Mouse (Mus musculus): ENCODE results near the gene Sos2. TPM values are rescaled to one million over a fixed set of nuclear protein-coding genes. Genes with fewer than 3 reads are reported as not detected.

Gene Sos2
- polyA plus RNA-seq, 1 experiment from 2014 or later: 14.3 TPM

- Histone ChIP-seq H3K36me3 (no peaks in the 10 kb centered on the region), H3K4me2 (no peak overlapping the region), H3K27me3 (no peaks in the 10 kb centered on the region), H3K9ac (no peak overlapping the region), H3K4me3 (no peak overlapping the region), H3K9me3 (no peaks in the 10 kb centered on the region), H3K4me1 (replicated peaks) (peaks cover 10% of the 10 kb centered on the region; the same call in 1 of the 2 replicates), H3K27ac (replicated peaks) (no peak overlapping the region)
- 86% methylated on average over 6 of the region's 6 CpGs for WGBS
- ATAC-seq (ENCODE audit: low read depth): no peak
Measured at GRCm38 (mm10) chr12:69544994-69545393, 136.7 kb downstream of the Sos2 start.

DNA sequence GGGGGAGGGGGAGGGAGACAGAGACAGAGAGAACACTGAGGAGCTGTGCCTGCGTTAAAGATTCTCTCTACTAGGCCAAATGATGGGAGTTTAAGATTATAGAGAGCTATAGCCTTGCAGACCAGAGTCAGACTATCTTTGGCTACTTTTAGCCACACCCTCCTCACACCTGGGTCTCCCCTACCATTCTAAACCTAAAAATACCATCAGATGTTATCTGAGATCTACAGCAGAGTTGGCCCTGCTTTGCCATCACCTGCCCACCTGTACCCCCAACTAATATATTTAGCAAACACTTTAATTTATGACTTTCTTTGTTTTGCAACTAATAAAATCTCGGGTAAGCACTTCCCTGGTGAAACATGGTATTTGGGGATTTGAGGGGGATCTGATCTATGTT, 137.1 kb downstream of the Sos2 start:
- Histone ChIP-seq H3K4me3 (no peak overlapping the region), H3K9me3 (no peaks in the 10 kb centered on the region), H3K36me3 (no peaks in the 10 kb centered on the region), H3K27ac (replicated peaks) (no peak overlapping the region), H3K4me1 (replicated peaks) (peaks cover 11% of the 10 kb centered on the region; the same call in 1 of the 2 replicates), H3K4me2 (no peak overlapping the region), H3K9ac (no peak overlapping the region), H3K27me3 (no peaks in the 10 kb centered on the region)
- 56% methylated on average over 2 of the region's 2 CpGs for WGBS
- ATAC-seq (ENCODE audit: low read depth): no peak

GRCm38 (mm10) chr12:69542376-69542775, 139.3 kb downstream of the Sos2 start:
- no peaks in the 10 kb centered on the region for H3K27me3 ChIP-seq
- no peaks in the 10 kb centered on the region for H3K9me3 ChIP-seq
- no peak overlapping the region for H3K27ac ChIP-seq (replicated peaks)
- H3K4me2 ChIP-seq: no peak overlapping the region
- H3K4me3 ChIP-seq: no peak overlapping the region
- 94% methylated on average over 8 of the region's 8 CpGs for WGBS
- no peak overlapping the region for H3K9ac ChIP-seq
- no peak for ATAC-seq (ENCODE audit: low read depth)
- H3K4me1 ChIP-seq (replicated peaks): peaks cover 26% of the 10 kb centered on the region
- H3K36me3 ChIP-seq: no peaks in the 10 kb centered on the region

GRCm38 (mm10) chr12:69541663-69542062, 140.0 kb downstream of the Sos2 start:
- Histone ChIP-seq H3K36me3 (no peaks in the 10 kb centered on the region), H3K4me3 (no peak overlapping the region), H3K27me3 (no peaks in the 10 kb centered on the region), H3K27ac (replicated peaks) (no peak overlapping the region), H3K4me2 (no peak overlapping the region), H3K9ac (no peak overlapping the region), H3K9me3 (no peaks in the 10 kb centered on the region), H3K4me1 (replicated peaks) (peaks cover 29% of the 10 kb centered on the region)
- no peak for ATAC-seq (ENCODE audit: low read depth)
- WGBS: 70% methylated on average over 8 of the region's 8 CpGs

DNA sequence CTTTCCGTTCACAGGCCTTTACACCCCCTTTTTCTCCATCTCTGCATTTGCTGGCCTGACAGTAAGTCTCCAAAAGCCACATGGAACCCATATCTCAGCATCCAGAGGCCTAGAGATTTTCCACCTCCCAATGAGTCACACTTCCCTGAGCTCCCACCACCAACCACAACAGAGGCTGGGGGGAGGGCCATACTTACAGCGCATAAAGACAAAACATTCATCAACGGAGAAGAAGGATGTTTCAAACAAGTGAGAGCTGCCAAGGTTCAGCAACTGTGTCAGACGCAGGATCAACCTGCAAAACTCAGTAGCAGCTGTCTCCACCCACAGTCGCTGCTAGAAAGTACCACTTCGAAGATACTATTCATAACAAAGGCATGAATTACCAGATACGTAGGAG, 142.3 kb downstream of the Sos2 start:
- WGBS: 74% methylated on average over 7 of the region's 7 CpGs
- no peak for ATAC-seq (ENCODE audit: low read depth)
- H3K4me2 ChIP-seq: no peak overlapping the region
- no peaks in the 10 kb centered on the region for H3K9me3 ChIP-seq
- no peak overlapping the region for H3K9ac ChIP-seq
- peaks cover 29% of the 10 kb centered on the region for H3K4me1 ChIP-seq (replicated peaks)
- no peak overlapping the region for H3K4me3 ChIP-seq
- H3K27me3 ChIP-seq: no peaks in the 10 kb centered on the region
- H3K27ac ChIP-seq (replicated peaks): no peak overlapping the region
- H3K36me3 ChIP-seq: no peaks in the 10 kb centered on the region

DNA sequence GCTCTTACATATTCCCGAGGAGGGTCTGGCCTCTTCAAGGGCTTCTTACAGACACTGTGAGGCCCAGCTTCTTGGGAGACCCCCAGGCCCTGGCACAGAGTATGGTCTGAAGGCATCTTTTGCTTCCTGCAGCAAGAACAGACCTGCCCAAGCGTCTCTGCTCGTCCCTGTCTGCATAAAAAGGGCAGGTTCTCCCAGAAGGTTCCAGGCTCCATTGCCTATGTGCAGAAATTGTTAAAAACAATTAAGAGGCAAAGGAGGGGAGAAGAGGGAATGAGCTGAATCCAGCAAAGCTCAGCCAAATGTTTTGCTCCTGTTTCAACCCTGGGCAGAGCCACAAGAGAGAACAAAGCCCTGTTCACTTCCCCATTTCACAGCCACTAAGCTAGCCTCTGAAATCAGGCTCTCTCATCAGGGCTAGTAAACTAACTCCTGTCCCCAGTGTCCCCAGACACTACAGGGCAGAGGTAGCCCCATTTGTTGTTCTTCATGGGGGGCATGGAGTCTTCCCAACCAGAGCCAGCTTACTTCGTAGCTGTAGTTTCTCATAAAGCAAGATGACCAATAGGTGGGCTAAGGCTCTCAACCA, 143.2 kb downstream of the Sos2 start:
- Histone ChIP-seq H3K27ac (replicated peaks) (peak overlapping the region; percentile 63), H3K4me1 (replicated peaks) (peaks cover 29% of the 10 kb centered on the region), H3K9ac (no peak overlapping the region), H3K4me3 (no peak overlapping the region), H3K27me3 (no peaks in the 10 kb centered on the region), H3K9me3 (no peaks in the 10 kb centered on the region), H3K36me3 (no peaks in the 10 kb centered on the region), H3K4me2 (no peak overlapping the region)
- no peak for ATAC-seq (ENCODE audit: low read depth)
- WGBS: 72% methylated on average over 4 of the region's 4 CpGs

DNA sequence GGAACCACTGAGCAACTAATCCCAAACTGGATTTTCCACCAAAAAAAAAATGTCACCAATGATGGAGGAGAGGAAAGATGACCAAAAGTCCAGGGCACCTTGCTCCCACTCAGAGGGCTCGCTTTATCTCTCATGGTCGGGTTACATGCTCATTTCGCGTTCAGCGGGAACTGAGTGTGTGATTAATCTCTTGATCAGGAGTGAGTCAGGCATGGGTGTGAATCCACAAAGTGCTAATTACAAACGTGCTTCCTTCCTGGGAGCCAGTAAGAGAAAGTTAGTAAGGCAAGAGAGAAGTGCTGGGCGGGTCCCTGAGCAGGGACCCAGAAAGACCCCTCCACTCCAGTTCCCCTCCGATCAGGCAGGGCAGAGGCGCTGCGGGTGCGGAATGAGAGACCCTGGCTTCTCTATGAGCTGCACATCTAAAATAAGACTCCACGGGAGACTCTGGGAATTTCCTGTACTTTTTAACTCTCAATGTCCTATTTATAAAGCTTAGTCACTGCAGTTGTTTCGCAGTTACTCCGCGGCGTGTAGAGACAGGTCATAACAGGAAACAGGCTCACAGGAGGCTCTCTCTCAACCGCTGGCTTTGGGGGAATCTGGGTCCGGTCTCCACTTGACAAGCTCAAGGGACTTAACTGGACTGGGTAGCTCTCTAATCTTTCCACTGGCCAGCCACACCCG, 143.8 kb downstream of the Sos2 start:
- Histone ChIP-seq H3K27me3 (no peaks in the 10 kb centered on the region), H3K9me3 (no peaks in the 10 kb centered on the region), H3K36me3 (no peaks in the 10 kb centered on the region), H3K4me1 (replicated peaks) (peaks cover 29% of the 10 kb centered on the region), H3K27ac (replicated peaks) (peak overlapping the region; percentile 63), H3K9ac (no peak overlapping the region), H3K4me3 (no peak overlapping the region), H3K4me2 (peak overlapping the region; percentile 29; the same call in 1 of the 2 replicates)
- WGBS: 63% methylated on average over 19 of the region's 19 CpGs
- no peak for ATAC-seq (ENCODE audit: low read depth)

DNA sequence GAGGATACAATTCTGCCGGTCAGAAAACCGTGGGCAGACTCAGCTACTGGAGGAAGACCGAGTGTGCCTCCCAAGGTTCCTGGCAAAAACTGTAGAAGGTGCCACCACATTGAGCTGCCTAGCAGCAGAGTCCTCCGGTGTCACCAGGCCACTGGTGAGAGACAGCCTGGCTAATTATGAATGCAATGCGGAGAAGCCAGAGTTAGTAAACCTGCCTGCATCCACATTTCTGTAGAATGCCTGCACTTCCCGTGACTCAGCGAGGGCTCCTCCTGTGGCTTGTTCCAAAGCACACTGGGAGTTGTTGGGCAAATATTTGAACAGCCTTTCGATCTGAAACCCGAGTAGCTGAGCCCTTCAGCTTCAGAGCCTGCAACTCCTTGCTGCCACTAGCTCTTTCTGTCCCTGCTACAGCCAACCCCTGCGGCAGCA, 144.4 kb downstream of the Sos2 start:
- H3K27ac ChIP-seq (replicated peaks): peak overlapping the region; percentile 57
- peaks cover 29% of the 10 kb centered on the region for H3K4me1 ChIP-seq (replicated peaks)
- H3K9ac ChIP-seq: no peak overlapping the region
- no peaks in the 10 kb centered on the region for H3K27me3 ChIP-seq
- no peaks in the 10 kb centered on the region for H3K36me3 ChIP-seq
- ATAC-seq (ENCODE audit: low read depth): no peak
- 45% methylated on average over 10 of the region's 10 CpGs for WGBS
- H3K9me3 ChIP-seq: no peaks in the 10 kb centered on the region
- no peak overlapping the region for H3K4me3 ChIP-seq
- H3K4me2 ChIP-seq: peak overlapping the region; percentile 29; the same call in 1 of the 2 replicates

GRCm38 (mm10) chr12:69536616-69537242, 144.9 kb downstream of the Sos2 start:
- no peak for ATAC-seq (ENCODE audit: low read depth)
- H3K4me1 ChIP-seq (replicated peaks): peaks cover 27% of the 10 kb centered on the region
- no peaks in the 10 kb centered on the region for H3K36me3 ChIP-seq
- no peak overlapping the region for H3K4me2 ChIP-seq
- H3K9ac ChIP-seq: no peak overlapping the region
- no peak overlapping the region for H3K4me3 ChIP-seq
- H3K9me3 ChIP-seq: no peaks in the 10 kb centered on the region
- 0 out of 2 replicates have a peak overlapping the region, but pooled peaks have one; percentile 57 for H3K27ac ChIP-seq (replicated peaks)
- 74% methylated on average over 10 of the region's 10 CpGs for WGBS
- H3K27me3 ChIP-seq: no peaks in the 10 kb centered on the region

Small RNA genes within 50 kb of the gene (microRNA-seq; reads per million reads assigned to microRNA genes)
- not detected for gene Gm23018

Other genes with a start within 250 kb of the Sos2 start
- 25.6 and 28.2 TPM in 2 replicates for gene Vcpkmt, start 98.8 kb downstream of the Sos2 start, polyA plus RNA-seq (2015; fragmentation: Nextera tagmentation; extraction: Ambion mirVana)
- gene L2hgdh, start 43.0 kb upstream of the Sos2 start, polyA plus RNA-seq (2015; fragmentation: Nextera tagmentation; extraction: Ambion mirVana): 8.9 and 9.6 TPM in 2 replicates
- 31.1 and 32.3 TPM in 2 replicates for gene Atp5s, start 43.1 kb upstream of the Sos2 start, polyA plus RNA-seq (2015; fragmentation: Nextera tagmentation; extraction: Ambion mirVana)
- 2.6 and 4.3 TPM in 2 replicates for gene Cdkl1, start 109.4 kb upstream of the Sos2 start, polyA plus RNA-seq (2015; fragmentation: Nextera tagmentation; extraction: Ambion mirVana)
- 111 and 115 TPM in 2 replicates for gene Atl1, start 210.8 kb upstream of the Sos2 start, polyA plus RNA-seq (2015; fragmentation: Nextera tagmentation; extraction: Ambion mirVana)
- 30.7 and 33.4 TPM in 2 replicates for gene Map4k5, start 211.3 kb upstream of the Sos2 start, polyA plus RNA-seq (2015; fragmentation: Nextera tagmentation; extraction: Ambion mirVana)

Measured in neural tube, embryonic 13.5 days (tissue).